Mouse (Mus musculus): Measurements from ENCODE around the gene Pla2g5. TPM values are rescaled to one million over a fixed set of nuclear protein-coding genes. Genes with fewer than 3 reads are reported as not detected.
"Not testable (repeated sequence)": the region's sequence is repeated elsewhere in the genome, so short reads cannot be mapped to it uniquely, and the experiment has no call there.

Gene Pla2g5
- polyA plus RNA-seq, 1 experiment = 14.3 TPM

DNA sequence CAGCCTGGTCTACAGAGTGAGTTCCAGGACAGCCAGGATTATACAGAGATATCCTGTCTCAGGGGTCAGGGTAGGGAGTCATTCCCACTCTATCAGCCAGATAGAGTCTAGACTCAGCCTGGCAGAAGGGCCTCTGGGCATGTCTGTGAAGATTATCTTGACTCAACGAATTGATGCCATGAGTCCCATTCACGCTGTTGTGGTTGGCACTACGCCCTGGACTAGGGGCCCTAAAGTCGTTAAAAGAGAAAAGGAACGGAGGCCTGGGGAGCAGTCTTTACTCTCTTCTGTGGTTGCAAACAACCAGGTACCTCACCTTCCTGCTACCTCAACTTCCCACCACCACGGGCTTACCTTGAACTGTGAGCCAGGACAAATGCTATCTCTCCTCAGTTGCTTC, 23.5 kb downstream of the Pla2g5 start:
- no peaks in the 10 kb centered on the region for H3K36me3 ChIP-seq (ENCODE audit: control insufficient read depth, insufficient read depth, low read length)
- TF ChIP-seq CTCF (IDR thresholded peaks at IDR 0.05; ENCODE audit: control insufficient read depth, insufficient read depth, insufficient replicate concordance, low read depth, low read length) (no peak), POLR2A (IDR thresholded peaks at IDR 0.05; ENCODE audit: control insufficient read depth, low read depth, low read length) (no peak)
- H3K4me3 ChIP-seq (ENCODE audit: control insufficient read depth, low read depth, low read length) = no peak overlapping the region
- H3K27me3 ChIP-seq (ENCODE audit: control insufficient read depth, insufficient read depth, low read length) = no peaks in the 10 kb centered on the region
- no peak overlapping the region for H3K27ac ChIP-seq (ENCODE audit: control insufficient read depth, insufficient read depth, low read depth, low read length)
- no peaks in the 10 kb centered on the region for H3K4me1 ChIP-seq (ENCODE audit: control insufficient read depth, insufficient read depth, low read length)

DNA sequence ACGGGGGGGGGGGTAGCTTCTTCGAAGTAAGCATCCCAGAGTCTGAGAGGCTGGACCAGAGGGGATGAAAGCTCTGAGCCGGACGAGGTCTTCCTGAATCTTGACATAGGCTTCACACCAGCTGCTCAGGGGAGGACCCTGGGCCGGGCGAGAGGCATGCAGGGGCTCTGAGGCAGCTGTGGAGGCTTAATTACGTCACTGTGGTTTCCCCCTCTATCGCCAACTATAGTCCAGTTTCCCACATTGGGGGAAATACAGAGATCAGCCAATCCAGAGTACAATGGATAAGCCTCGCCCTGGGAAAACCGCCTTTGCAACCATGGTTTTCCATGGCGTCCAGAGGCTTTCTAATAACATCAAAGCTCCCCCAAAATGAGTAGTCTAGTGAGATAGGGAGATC, 36.1 kb downstream of the Pla2g5 start:
- TF ChIP-seq CTCF (IDR thresholded peaks at IDR 0.05; ENCODE audit: control insufficient read depth, insufficient read depth, insufficient replicate concordance, low read depth, low read length) (no peak), POLR2A (IDR thresholded peaks at IDR 0.05; ENCODE audit: control insufficient read depth, low read depth, low read length) (no peak)
- Histone ChIP-seq H3K4me1 (ENCODE audit: control insufficient read depth, insufficient read depth, low read length) (no peaks in the 10 kb centered on the region), H3K27ac (ENCODE audit: control insufficient read depth, insufficient read depth, low read depth, low read length) (no peak overlapping the region), H3K36me3 (ENCODE audit: control insufficient read depth, insufficient read depth, low read length) (no peaks in the 10 kb centered on the region), H3K4me3 (ENCODE audit: control insufficient read depth, low read depth, low read length) (no peak overlapping the region), H3K27me3 (ENCODE audit: control insufficient read depth, insufficient read depth, low read length) (no peaks in the 10 kb centered on the region)

DNA sequence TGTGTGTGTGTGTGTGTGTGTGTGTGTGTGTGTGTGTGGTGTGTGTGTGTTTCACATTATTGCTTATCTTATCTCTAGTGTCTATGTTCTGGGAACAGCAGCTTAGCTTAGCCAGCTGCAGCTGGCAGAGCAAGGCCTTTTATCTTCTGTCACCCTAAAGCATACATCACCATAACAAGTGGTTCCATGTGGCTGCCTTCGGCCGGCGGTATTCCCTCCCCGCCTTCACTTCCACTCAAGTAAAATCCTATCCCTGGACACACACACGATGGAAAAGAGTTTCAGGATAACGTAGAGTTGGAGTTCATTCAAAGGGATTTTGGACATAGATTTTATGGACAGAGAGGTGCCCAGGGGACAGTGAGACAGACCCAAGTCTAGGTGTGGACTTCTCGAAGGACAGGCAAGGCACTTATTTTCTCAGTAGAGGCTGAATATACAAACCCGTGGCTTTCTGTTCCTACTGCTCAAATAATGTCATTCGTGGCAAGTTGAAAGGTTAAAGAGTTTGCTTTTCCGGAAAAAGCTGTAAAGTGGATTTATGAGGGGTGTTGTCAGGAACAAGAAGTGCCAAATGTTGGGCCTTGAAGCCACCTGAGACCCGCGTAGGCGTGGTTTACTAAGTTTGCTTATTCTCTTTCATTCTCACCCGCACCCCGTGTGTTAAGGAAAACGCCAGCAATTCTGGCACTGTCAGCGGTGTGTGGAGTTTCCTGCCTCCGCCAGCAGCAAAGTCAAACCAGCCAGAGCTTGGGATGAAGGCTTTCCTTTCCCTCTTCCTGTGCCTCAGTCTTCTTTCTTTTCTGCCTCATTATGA, 37.3 kb downstream of the Pla2g5 start:
- Histone ChIP-seq H3K4me3 (ENCODE audit: control insufficient read depth, low read depth, low read length) (no peak overlapping the region), H3K36me3 (ENCODE audit: control insufficient read depth, insufficient read depth, low read length) (no peaks in the 10 kb centered on the region)
- no peak for TF ChIP-seq CTCF (IDR thresholded peaks at IDR 0.05; ENCODE audit: control insufficient read depth, insufficient read depth, insufficient replicate concordance, low read depth, low read length)
- TF ChIP-seq POLR2A (IDR thresholded peaks at IDR 0.05; ENCODE audit: control insufficient read depth, low read depth, low read length) = no peak

DNA sequence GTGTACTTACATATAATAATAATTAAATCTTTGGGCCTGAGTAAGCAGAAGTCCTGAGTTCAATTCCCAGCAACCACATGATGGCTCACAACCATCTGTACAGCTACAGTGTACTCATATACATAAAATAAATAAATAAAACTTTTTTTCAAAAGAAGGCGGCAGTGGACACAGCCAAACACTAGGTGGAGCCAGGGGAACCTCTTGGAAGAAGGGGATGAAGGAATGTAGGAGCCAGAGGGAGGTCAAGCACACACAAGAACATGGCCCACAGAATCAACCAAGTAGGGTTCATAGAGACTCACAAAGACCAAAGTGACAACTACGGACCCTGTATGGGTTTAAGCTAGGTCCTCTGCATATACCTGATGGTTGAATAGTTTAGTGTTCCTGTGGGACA, 38.6 kb downstream of the Pla2g5 start:
- Histone ChIP-seq H3K36me3 (ENCODE audit: control insufficient read depth, insufficient read depth, low read length) (no peaks in the 10 kb centered on the region), H3K4me3 (ENCODE audit: control insufficient read depth, low read depth, low read length) (no peak overlapping the region), H3K27ac (ENCODE audit: control insufficient read depth, insufficient read depth, low read depth, low read length) (no peak overlapping the region), H3K4me1 (ENCODE audit: control insufficient read depth, insufficient read depth, low read length) (no peaks in the 10 kb centered on the region), H3K27me3 (ENCODE audit: control insufficient read depth, insufficient read depth, low read length) (no peaks in the 10 kb centered on the region)
- TF ChIP-seq POLR2A (IDR thresholded peaks at IDR 0.05; ENCODE audit: control insufficient read depth, low read depth, low read length) (no peak), CTCF (IDR thresholded peaks at IDR 0.05; ENCODE audit: control insufficient read depth, insufficient read depth, insufficient replicate concordance, low read depth, low read length) (no peak)

More for the DNA sequence above, 37.3 kb downstream of the Pla2g5 start:
- Histone ChIP-seq H3K27ac (ENCODE audit: control insufficient read depth, insufficient read depth, low read depth, low read length) (no peak overlapping the region), H3K27me3 (ENCODE audit: control insufficient read depth, insufficient read depth, low read length) (no peaks in the 10 kb centered on the region), H3K4me1 (ENCODE audit: control insufficient read depth, insufficient read depth, low read length) (no peaks in the 10 kb centered on the region)

DNA sequence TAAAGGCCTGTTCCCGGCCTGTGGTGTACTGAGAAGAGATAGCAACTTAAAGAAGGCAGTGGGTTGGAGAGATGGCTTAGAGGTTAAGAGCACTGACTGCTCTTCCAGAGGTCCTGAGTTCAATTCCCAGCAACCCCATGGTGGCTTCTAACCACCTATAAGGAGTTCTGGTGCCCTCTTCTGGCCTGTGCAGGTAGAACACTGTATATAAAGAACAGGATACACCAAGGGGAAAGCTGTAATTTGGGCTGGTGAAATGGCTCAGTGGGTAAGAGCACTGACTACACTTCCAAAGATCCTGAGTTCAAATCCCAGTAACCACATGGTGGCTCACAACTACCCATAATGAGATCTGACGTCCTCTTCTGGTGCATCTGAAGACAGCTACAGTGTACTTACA, 39.1 kb downstream of the Pla2g5 start:
- H3K4me3 ChIP-seq (ENCODE audit: control insufficient read depth, low read depth, low read length); H3K4me1 ChIP-seq (ENCODE audit: control insufficient read depth, insufficient read depth, low read length); H3K27ac ChIP-seq (ENCODE audit: control insufficient read depth, insufficient read depth, low read depth, low read length); H3K27me3 ChIP-seq (ENCODE audit: control insufficient read depth, insufficient read depth, low read length); H3K36me3 ChIP-seq (ENCODE audit: control insufficient read depth, insufficient read depth, low read length): not testable (repeated sequence)

DNA sequence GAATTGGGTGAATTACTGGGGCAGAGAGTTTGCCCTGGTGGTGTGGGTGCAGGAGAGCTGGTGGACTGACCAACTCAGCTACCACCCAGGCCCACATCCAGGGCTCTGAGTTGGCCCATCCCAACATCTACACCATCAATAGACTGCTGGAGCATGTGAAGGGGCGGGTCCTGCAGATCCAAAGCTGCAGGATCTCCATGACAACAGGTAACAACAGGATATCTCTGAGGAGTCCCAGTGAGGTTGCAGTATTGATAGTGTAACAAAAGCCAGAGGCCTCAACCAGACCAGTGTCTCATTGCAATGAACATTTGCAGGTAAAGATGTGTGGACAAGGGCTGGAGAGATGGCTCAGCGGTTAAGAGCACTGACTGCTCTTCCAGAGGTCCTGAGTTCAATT, 42.2 kb downstream of the Pla2g5 start:
- Histone ChIP-seq H3K4me3 (ENCODE audit: control insufficient read depth, low read depth, low read length) (no peak overlapping the region), H3K27ac (ENCODE audit: control insufficient read depth, insufficient read depth, low read depth, low read length) (no peak overlapping the region), H3K27me3 (ENCODE audit: control insufficient read depth, insufficient read depth, low read length) (no peaks in the 10 kb centered on the region), H3K4me1 (ENCODE audit: control insufficient read depth, insufficient read depth, low read length) (no peaks in the 10 kb centered on the region; the same call in none of the 2 replicates), H3K36me3 (ENCODE audit: control insufficient read depth, insufficient read depth, low read length) (no peaks in the 10 kb centered on the region)
- TF ChIP-seq CTCF (IDR thresholded peaks at IDR 0.05; ENCODE audit: control insufficient read depth, insufficient read depth, insufficient replicate concordance, low read depth, low read length) (no peak), POLR2A (IDR thresholded peaks at IDR 0.05; ENCODE audit: control insufficient read depth, low read depth, low read length) (no peak)

DNA sequence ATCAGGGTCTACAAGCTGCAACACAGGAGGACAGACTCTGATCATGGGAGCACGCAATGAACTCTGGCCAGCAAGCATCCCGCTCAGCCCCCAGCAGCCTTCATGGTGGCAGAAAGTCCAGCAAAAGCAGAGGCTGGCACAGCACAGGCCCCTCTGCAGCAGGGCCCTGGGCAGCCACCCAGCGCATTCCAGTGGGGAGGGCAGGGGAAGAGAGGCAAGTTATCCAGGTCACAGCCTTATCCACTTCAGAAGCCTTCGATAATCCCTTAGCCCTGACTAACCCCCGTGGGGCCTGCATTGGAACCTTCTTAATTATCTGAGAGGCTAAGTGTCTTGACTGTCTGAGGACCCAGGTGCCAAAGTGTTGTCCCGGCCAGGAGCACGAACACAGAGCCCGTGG, 44.2 kb downstream of the Pla2g5 start:
- Histone ChIP-seq H3K4me1 (ENCODE audit: control insufficient read depth, insufficient read depth, low read length) (peaks cover 3% of the 10 kb centered on the region), H3K27me3 (ENCODE audit: control insufficient read depth, insufficient read depth, low read length) (no peaks in the 10 kb centered on the region), H3K4me3 (ENCODE audit: control insufficient read depth, low read depth, low read length) (no peak overlapping the region), H3K27ac (ENCODE audit: control insufficient read depth, insufficient read depth, low read depth, low read length) (peak overlapping the region; percentile 68), H3K36me3 (ENCODE audit: control insufficient read depth, insufficient read depth, low read length) (no peaks in the 10 kb centered on the region)
- TF ChIP-seq CTCF (IDR thresholded peaks at IDR 0.05; ENCODE audit: control insufficient read depth, insufficient read depth, insufficient replicate concordance, low read depth, low read length) = no peak
- no peak; the same call in 1 of the 2 replicates for TF ChIP-seq POLR2A (IDR thresholded peaks at IDR 0.05; ENCODE audit: control insufficient read depth, low read depth, low read length)
